Mouse (Mus musculus) embryonic facial prominence, embryonic 13.5 days (tissue): ENCODE measurements around the gene Tmc7. TPM values are rescaled to one million over a fixed set of nuclear protein-coding genes. Genes with fewer than 3 reads are reported as not detected.

Experiments used
- ATAC-seq: fragments of 200-750 bp; cut with Nextera tagmentation; 2 replicates; pipeline ENCODE4 v1.8.0; 2017; ENCODE audit warnings: low read depth; ENCODE audit not compliant: insufficient number of reproducible peaks, insufficient read depth, low FRiP score, low TSS enrichment
- H3K27ac ChIP-seq: fragments of 300-500 bp; sonication (generic); 2 replicates; pipeline ENCODE4 v1.5.1; 2015; ENCODE audit warnings: moderate library complexity, mild to moderate bottlenecking, inconsistent platforms
- H3K27me3 ChIP-seq: fragments of 300-500 bp; sonication (generic); 2 replicates; pipeline ENCODE4 v1.6.1; 2015; ENCODE audit warnings: mild to moderate bottlenecking, inconsistent platforms
- H3K36me3 ChIP-seq: fragments of 300-500 bp; sonication (generic); 2 replicates; pipeline ENCODE4 v1.6.1; 2015; ENCODE audit warnings: mild to moderate bottlenecking, inconsistent platforms
- H3K4me1 ChIP-seq: fragments of 300-500 bp; sonication (generic); 2 replicates; pipeline ENCODE4 v1.6.1; 2015; ENCODE audit warnings: inconsistent platforms
- H3K4me2 ChIP-seq: fragments of 300-500 bp; sonication (generic); 2 replicates; pipeline ENCODE4 v1.6.1; 2015; ENCODE audit warnings: moderate library complexity, mild to moderate bottlenecking, inconsistent platforms
- H3K4me3 ChIP-seq: fragments of 300-500 bp; sonication (generic); 2 replicates; pipeline ENCODE4 v1.5.1; 2015; ENCODE audit warnings: mild to moderate bottlenecking, inconsistent platforms
- H3K9ac ChIP-seq: fragments of 300-500 bp; sonication (generic); 2 replicates; pipeline ENCODE4 v1.6.1; 2015; ENCODE audit warnings: mild to moderate bottlenecking, inconsistent platforms
- H3K9me3 ChIP-seq: fragments of 300-500 bp; sonication (generic); 2 replicates; pipeline ENCODE4 v1.6.1; 2016; ENCODE audit warnings: inconsistent platforms
- WGBS: fragments of 180-500 bp; shearing (Covaris S2); methylation state at CpG from one replicate; pipeline ENCODE4 v1.1.7; 2015; ENCODE audit warnings: mixed read lengths; 5-methylcytosine and 5-hydroxymethylcytosine counted together
- polyA plus RNA-seq: library from polyadenylated mRNA; unstranded; fragments of >200 nt; fragmentation: Nextera tagmentation; extraction: Ambion mirVana; gene quantifications from 2 replicates; pipeline ENCODE4 v1.2.1, GENCODE M21; 2015

Gene Tmc7
- polyA plus RNA-seq: 4.8 TPM in 2 replicates

GRCm38 (mm10) chr7:118584257-118584907, at the start of gene Tmc7:
Gene Tmc7, minus strand, starts transcription at chr7:118584736.
- Histone ChIP-seq H3K27me3 (no peaks in the 10 kb centered on the region), H3K36me3 (0 out of 2 replicates have a peak, but pooled peaks cover 3% of the 10 kb centered on the region), H3K4me1 (peaks cover 9% of the 10 kb centered on the region), H3K4me2 (peak within 1 kb of the TSS; percentile 90), H3K9ac (peak within 1 kb of the TSS; percentile 81), H3K27ac (peak within 1 kb of the TSS; percentile 44; the same call in 1 of the 2 replicates), H3K4me3 (peak within 1 kb of the TSS; percentile 74), H3K9me3 (no peaks in the 10 kb centered on the region)
- WGBS: under 1% methylated on average over 44 of the region's 51 CpGs
- peak; percentile 82 for ATAC-seq

GRCm38 (mm10) chr7:118633951-118634350, 49.4 kb upstream of the Tmc7 start:
- no peak for ATAC-seq
- WGBS: 82% methylated on average over 7 of the region's 7 CpGs
- H3K4me3 ChIP-seq: no peak overlapping the region
- H3K4me2 ChIP-seq: no peak overlapping the region
- no peak overlapping the region for H3K9ac ChIP-seq
- H3K27ac ChIP-seq: no peak overlapping the region
- H3K27me3 ChIP-seq: no peaks in the 10 kb centered on the region
- no peaks in the 10 kb centered on the region for H3K9me3 ChIP-seq
- no peaks in the 10 kb centered on the region for H3K36me3 ChIP-seq
- no peaks in the 10 kb centered on the region for H3K4me1 ChIP-seq

- Histone ChIP-seq H3K4me3 (no peak overlapping the region), H3K27ac (no peak overlapping the region), H3K9ac (no peak overlapping the region), H3K36me3 (no peaks in the 10 kb centered on the region), H3K4me1 (no peaks in the 10 kb centered on the region), H3K9me3 (no peaks in the 10 kb centered on the region), H3K4me2 (no peak overlapping the region), H3K27me3 (no peaks in the 10 kb centered on the region)
- ATAC-seq: no peak
- 83% methylated on average over 9 of the region's 9 CpGs for WGBS
Observed at GRCm38 (mm10) chr7:118633094-118633493, 48.6 kb upstream of the Tmc7 start.

GRCm38 (mm10) chr7:118627550-118628298, 43.2 kb upstream of the Tmc7 start:
- Histone ChIP-seq H3K9ac (no peak overlapping the region), H3K9me3 (no peaks in the 10 kb centered on the region), H3K4me1 (no peaks in the 10 kb centered on the region), H3K27me3 (no peaks in the 10 kb centered on the region), H3K36me3 (no peaks in the 10 kb centered on the region), H3K4me2 (no peak overlapping the region), H3K27ac (no peak overlapping the region), H3K4me3 (no peak overlapping the region)
- ATAC-seq: no peak
- WGBS: 75% methylated on average over 13 of the region's 13 CpGs

GRCm38 (mm10) chr7:118621094-118621493, 36.6 kb upstream of the Tmc7 start:
- Histone ChIP-seq H3K27ac (no peak overlapping the region), H3K4me2 (no peak overlapping the region), H3K9me3 (no peaks in the 10 kb centered on the region), H3K36me3 (no peaks in the 10 kb centered on the region), H3K4me3 (no peak overlapping the region), H3K4me1 (no peaks in the 10 kb centered on the region), H3K27me3 (no peaks in the 10 kb centered on the region), H3K9ac (no peak overlapping the region)
- 82% methylated on average over 6 of the region's 6 CpGs for WGBS
- ATAC-seq: no peak

- H3K9me3 ChIP-seq: no peaks in the 10 kb centered on the region
- WGBS: 85% methylated on average over 7 of the region's 7 CpGs
- ATAC-seq: no peak
- no peak overlapping the region for H3K4me2 ChIP-seq
- H3K27me3 ChIP-seq: no peaks in the 10 kb centered on the region
- no peak overlapping the region for H3K4me3 ChIP-seq
- H3K9ac ChIP-seq: no peak overlapping the region
- no peak overlapping the region for H3K27ac ChIP-seq
- no peaks in the 10 kb centered on the region for H3K4me1 ChIP-seq
- no peaks in the 10 kb centered on the region for H3K36me3 ChIP-seq
Observed at GRCm38 (mm10) chr7:118620243-118620906, 35.8 kb upstream of the Tmc7 start.

- Histone ChIP-seq H3K27ac (no peak overlapping the region), H3K36me3 (no peaks in the 10 kb centered on the region), H3K27me3 (no peaks in the 10 kb centered on the region), H3K4me2 (no peak overlapping the region), H3K9me3 (no peaks in the 10 kb centered on the region), H3K4me1 (no peaks in the 10 kb centered on the region), H3K4me3 (no peak overlapping the region), H3K9ac (no peak overlapping the region)
- no peak for ATAC-seq
- WGBS: 68% methylated on average over 5 of the region's 5 CpGs
Observed at GRCm38 (mm10) chr7:118618104-118618503, 33.6 kb upstream of the Tmc7 start.

- Histone ChIP-seq H3K9me3 (no peaks in the 10 kb centered on the region), H3K36me3 (no peaks in the 10 kb centered on the region), H3K4me2 (no peak overlapping the region), H3K4me3 (no peak overlapping the region), H3K9ac (no peak overlapping the region), H3K27me3 (no peaks in the 10 kb centered on the region), H3K27ac (no peak overlapping the region), H3K4me1 (no peaks in the 10 kb centered on the region)
- ATAC-seq: no peak
- 63% methylated on average over 13 of the region's 13 CpGs for WGBS
Observed at GRCm38 (mm10) chr7:118614076-118614475, 29.5 kb upstream of the Tmc7 start.

- 71% methylated on average over 8 of the region's 8 CpGs for WGBS
- no peak overlapping the region for H3K4me3 ChIP-seq
- H3K4me1 ChIP-seq: no peaks in the 10 kb centered on the region
- no peaks in the 10 kb centered on the region for H3K9me3 ChIP-seq
- no peaks in the 10 kb centered on the region for H3K27me3 ChIP-seq
- no peak overlapping the region for H3K9ac ChIP-seq
- no peak overlapping the region for H3K4me2 ChIP-seq
- no peak for ATAC-seq
- no peaks in the 10 kb centered on the region for H3K36me3 ChIP-seq
- no peak overlapping the region for H3K27ac ChIP-seq
Observed at GRCm38 (mm10) chr7:118611933-118612332, 27.4 kb upstream of the Tmc7 start.

- WGBS: 82% methylated on average over 4 of the region's 4 CpGs
- H3K4me2 ChIP-seq: no peak overlapping the region
- no peak overlapping the region for H3K27ac ChIP-seq
- H3K36me3 ChIP-seq: no peaks in the 10 kb centered on the region
- ATAC-seq: no peak
- H3K27me3 ChIP-seq: no peaks in the 10 kb centered on the region
- H3K9me3 ChIP-seq: 0 out of 2 replicates have a peak, but pooled peaks cover 3% of the 10 kb centered on the region
- no peak overlapping the region for H3K9ac ChIP-seq
- no peaks in the 10 kb centered on the region for H3K4me1 ChIP-seq
- H3K4me3 ChIP-seq: no peak overlapping the region
Observed at GRCm38 (mm10) chr7:118611185-118611749, 26.7 kb upstream of the Tmc7 start.

GRCm38 (mm10) chr7:118610721-118611120, 26.2 kb upstream of the Tmc7 start:
- no peak overlapping the region for H3K9ac ChIP-seq
- H3K27ac ChIP-seq: no peak overlapping the region
- no peak overlapping the region for H3K4me3 ChIP-seq
- H3K4me1 ChIP-seq: no peaks in the 10 kb centered on the region
- H3K36me3 ChIP-seq: no peaks in the 10 kb centered on the region
- no peaks in the 10 kb centered on the region for H3K27me3 ChIP-seq
- H3K4me2 ChIP-seq: no peak overlapping the region
- ATAC-seq: no peak
- H3K9me3 ChIP-seq: 0 out of 2 replicates have a peak, but pooled peaks cover 5% of the 10 kb centered on the region
- WGBS: 88% methylated on average over 13 of the region's 13 CpGs
